Mouse (Mus musculus) cerebellum, adult 2 months (tissue): ENCODE measurements at regions not wholly inside any gene's neighbourhood (a gene's known extent, or its start where the extent isn't known, plus 50 kb on each side); places are given as distances from the start of the nearest gene placed in this dataset.

Experiments used
- CTCF ChIP-seq: fragments of 200-500 bp; IDR thresholded peaks from 2 replicates; pipeline ENCODE4 v1.5.1; 2011; ENCODE audit warnings: low read depth, mild to moderate bottlenecking, control low read depth, low read length, moderate library complexity, borderline replicate concordance; ENCODE audit not compliant: insufficient read depth
- POLR2A ChIP-seq: fragments of 200-500 bp; IDR thresholded peaks from 2 replicates; pipeline ENCODE4 v1.6.1; 2011; ENCODE audit warnings: low read length, control low read depth, borderline replicate concordance; ENCODE audit not compliant: insufficient read depth

- TF ChIP-seq CTCF (no peak), POLR2A (no peak)
These were observed 317.4 kb downstream of the Ccser2 start for GRCm38 (mm10) chr14:36651053-36651735.
